Mouse (Mus musculus) hindbrain, embryonic 11.5 days (tissue): ENCODE measurements around the gene Nupr1. TPM values are rescaled to one million over a fixed set of nuclear protein-coding genes. Genes with fewer than 3 reads are reported as not detected.

Experiments
- ATAC-seq: fragments of 200-750 bp; cut with Nextera tagmentation; 2 replicates; pipeline ENCODE4 v1.8.0; 2017; ENCODE audit warnings: mild to moderate bottlenecking, moderate TSS enrichment, moderate library complexity; ENCODE audit not compliant: low FRiP score
- DNase-seq: peaks from one replicate; pipeline ENCODE4 v3.0.0-alpha.2; 2015; ENCODE audit warnings: low spot score
- H3K27ac ChIP-seq: fragments of 300-500 bp; sonication (generic); 2 replicates; pipeline ENCODE4 v1.5.1; 2014; ENCODE audit warnings: mild to moderate bottlenecking, low read depth, low read length
- H3K27me3 ChIP-seq: fragments of 300-500 bp; sonication (generic); 2 replicates; pipeline ENCODE4 v1.6.1; 2014; ENCODE audit warnings: mild to moderate bottlenecking, low read length, moderate library complexity, mixed read lengths; ENCODE audit not compliant: control insufficient read depth, insufficient read depth
- H3K36me3 ChIP-seq: fragments of 300-500 bp; sonication (generic); 2 replicates; pipeline ENCODE4 v1.6.1; 2014; ENCODE audit warnings: mild to moderate bottlenecking, low read length, moderate library complexity, mixed read lengths; ENCODE audit not compliant: control insufficient read depth, insufficient read depth
- H3K4me1 ChIP-seq: fragments of 300-500 bp; sonication (generic); replicated peaks from 2 replicates; pipeline ENCODE4 v1.6.1; 2014; ENCODE audit warnings: low read length, mixed read lengths; ENCODE audit not compliant: control insufficient read depth, insufficient read depth
- H3K4me2 ChIP-seq: fragments of 300-500 bp; sonication (generic); replicated peaks from 2 replicates; pipeline ENCODE4 v1.6.1; 2014; ENCODE audit warnings: mild to moderate bottlenecking, low read depth, low read length
- H3K4me3 ChIP-seq: fragments of 300-500 bp; sonication (generic); 2 replicates; pipeline ENCODE4 v1.5.1; 2014; ENCODE audit warnings: low read depth, low read length
- H3K9ac ChIP-seq: fragments of 300-500 bp; sonication (generic); 2 replicates; pipeline ENCODE4 v1.6.1; 2014; ENCODE audit warnings: low read depth, low read length
- H3K9me3 ChIP-seq: fragments of 300-500 bp; sonication (generic); 2 replicates; pipeline ENCODE4 v1.6.1; 2016; ENCODE audit warnings: low read length; ENCODE audit not compliant: control insufficient read depth
- WGBS: fragments of 180-500 bp; shearing (Covaris S2); extraction: QIAGEN DNeasy Blood & Tissue Kit; methylation state at CpG from one replicate; pipeline ENCODE4 v1.1.7; 2014; 5-methylcytosine and 5-hydroxymethylcytosine counted together
- polyA plus RNA-seq: library from polyadenylated mRNA; unstranded; fragments of >200 nt; fragmentation: Nextera tagmentation; extraction: Ambion mirVana; gene quantifications from 2 replicates; pipeline ENCODE4 v1.2.1, GENCODE M21; 2014

The Nupr1 gene
- polyA plus RNA-seq, 1 experiment from 2014 or later, result 1.3 TPM

GRCm38 (mm10) chr7:126584506-126584977 lies 46.1 kb downstream of the Nupr1 start, which contains the start of gene Apobr:
Apobr (plus strand) TSS chr7:126584942.
- 0 out of 2 replicates have a peak, but pooled peaks cover 2% of the 10 kb centered on the region for H3K4me1 ChIP-seq
- no peaks in the 10 kb centered on the region for H3K9me3 ChIP-seq
- H3K27ac ChIP-seq, result no peak within 1 kb of the TSS
- H3K4me2 ChIP-seq, result 0 out of 2 replicates have a peak within 1 kb of the TSS, but pooled peaks have one; percentile 78
- H3K9ac ChIP-seq, result 0 out of 2 replicates have a peak within 1 kb of the TSS, but pooled peaks have one; percentile 4
- DNase-seq, result no peak
- peak within 1 kb of the TSS; percentile 57 for H3K4me3 ChIP-seq
- ATAC-seq, result no peak
- 84% methylated on average over 8 of the region's 8 CpGs for WGBS
- H3K36me3 ChIP-seq, result no peaks in the 10 kb centered on the region
- H3K27me3 ChIP-seq, result 0 out of 2 replicates have a peak, but pooled peaks cover 4% of the 10 kb centered on the region

- Histone ChIP-seq H3K36me3 (no peaks in the 10 kb centered on the region), H3K9me3 (no peaks in the 10 kb centered on the region), H3K4me3 (peak overlapping the region; percentile 57), H3K4me2 (peak overlapping the region; percentile 78; the same call in 1 of the 2 replicates), H3K9ac (no peak overlapping the region), H3K27ac (no peak overlapping the region), H3K4me1 (0 out of 2 replicates have a peak, but pooled peaks cover 2% of the 10 kb centered on the region), H3K27me3 (0 out of 2 replicates have a peak, but pooled peaks cover 4% of the 10 kb centered on the region)
- DNase-seq (no peak), ATAC-seq (no peak)
- WGBS, result 53% methylated on average over 6 of the region's 6 CpGs
Observed at GRCm38 (mm10) chr7:126583761-126584160, 46.9 kb downstream of the Nupr1 start.

- peak overlapping the region; percentile 30 for H3K27ac ChIP-seq
- under 1% methylated on average over 22 of the region's 22 CpGs for WGBS
Observed at GRCm38 (mm10) chr7:126583251-126583709, 47.4 kb downstream of the Nupr1 start.

GRCm38 (mm10) chr7:126582759-126583158 lies 47.9 kb downstream of the Nupr1 start:
- no peaks in the 10 kb centered on the region for H3K4me1 ChIP-seq
- WGBS, result 2% methylated on average over 20 of the region's 20 CpGs

More at GRCm38 (mm10) chr7:126583251-126583709, 47.4 kb downstream of the Nupr1 start:
- H3K9ac ChIP-seq, result peak overlapping the region; percentile 54
- H3K36me3 ChIP-seq, result no peaks in the 10 kb centered on the region
- 0 out of 2 replicates have a peak, but pooled peaks cover 2% of the 10 kb centered on the region for H3K4me1 ChIP-seq
- no peaks in the 10 kb centered on the region for H3K9me3 ChIP-seq
- DNase-seq, result peak; percentile 87
- H3K4me3 ChIP-seq, result peak overlapping the region; percentile 57
- H3K4me2 ChIP-seq, result peak overlapping the region; percentile 78
- H3K27me3 ChIP-seq, result 0 out of 2 replicates have a peak, but pooled peaks cover 4% of the 10 kb centered on the region
- ATAC-seq, result peak; percentile 89

GRCm38 (mm10) chr7:126581661-126582060 lies 49.0 kb downstream of the Nupr1 start:
- no peak overlapping the region for H3K9ac ChIP-seq
- no peak overlapping the region for H3K4me3 ChIP-seq
- WGBS, result 89% methylated on average over 6 of the region's 6 CpGs
- H3K4me2 ChIP-seq, result no peak overlapping the region
- H3K27ac ChIP-seq, result no peak overlapping the region
- ATAC-seq (no peak), DNase-seq (no peak)
- no peaks in the 10 kb centered on the region for H3K36me3 ChIP-seq
- no peaks in the 10 kb centered on the region for H3K9me3 ChIP-seq
- H3K27me3 ChIP-seq, result 0 out of 2 replicates have a peak, but pooled peaks cover 4% of the 10 kb centered on the region
- no peaks in the 10 kb centered on the region for H3K4me1 ChIP-seq

More at GRCm38 (mm10) chr7:126582759-126583158, 47.9 kb downstream of the Nupr1 start:
- Histone ChIP-seq H3K4me2 (peak overlapping the region; percentile 78), H3K9me3 (no peaks in the 10 kb centered on the region), H3K27ac (0 out of 2 replicates have a peak overlapping the region, but pooled peaks have one; percentile 30), H3K9ac (peak overlapping the region; percentile 54), H3K27me3 (0 out of 2 replicates have a peak, but pooled peaks cover 4% of the 10 kb centered on the region), H3K4me3 (peak overlapping the region; percentile 57), H3K36me3 (no peaks in the 10 kb centered on the region)
- peak; percentile 77 for ATAC-seq
- peak; percentile 56 for DNase-seq

GRCm38 (mm10) chr7:126579172-126579571 lies 51.5 kb downstream of the Nupr1 start:
- H3K4me3 ChIP-seq, result no peak overlapping the region
- no peaks in the 10 kb centered on the region for H3K27me3 ChIP-seq
- no peaks in the 10 kb centered on the region for H3K4me1 ChIP-seq
- H3K27ac ChIP-seq, result no peak overlapping the region
- no peak overlapping the region for H3K9ac ChIP-seq
- ATAC-seq (no peak), DNase-seq (peak; percentile 51)
- H3K36me3 ChIP-seq, result no peaks in the 10 kb centered on the region
- no peak overlapping the region for H3K4me2 ChIP-seq
- 52% methylated on average over 8 of the region's 8 CpGs for WGBS
- no peaks in the 10 kb centered on the region for H3K9me3 ChIP-seq

GRCm38 (mm10) chr7:126576946-126577345 lies 53.7 kb downstream of the Nupr1 start:
- DNase-seq (peak; percentile 66), ATAC-seq (no peak)
- no peaks in the 10 kb centered on the region for H3K27me3 ChIP-seq
- H3K36me3 ChIP-seq, result no peaks in the 10 kb centered on the region
- no peaks in the 10 kb centered on the region for H3K4me1 ChIP-seq
- H3K4me2 ChIP-seq, result no peak overlapping the region
- no peak overlapping the region for H3K27ac ChIP-seq
- WGBS, result 45% methylated on average over 8 of the region's 8 CpGs
- H3K9ac ChIP-seq, result no peak overlapping the region
- H3K9me3 ChIP-seq, result no peaks in the 10 kb centered on the region
- no peak overlapping the region for H3K4me3 ChIP-seq
